Mouse (Mus musculus): Measurements from ENCODE around the gene Rras. TPM values are rescaled to one million over a fixed set of nuclear protein-coding genes. Genes with fewer than 3 reads are reported as not detected.

Rras gene
- total and polyA plus RNA-seq, 3 experiments, result 5.0 to 24.1 TPM; not detected in 1

DNA sequence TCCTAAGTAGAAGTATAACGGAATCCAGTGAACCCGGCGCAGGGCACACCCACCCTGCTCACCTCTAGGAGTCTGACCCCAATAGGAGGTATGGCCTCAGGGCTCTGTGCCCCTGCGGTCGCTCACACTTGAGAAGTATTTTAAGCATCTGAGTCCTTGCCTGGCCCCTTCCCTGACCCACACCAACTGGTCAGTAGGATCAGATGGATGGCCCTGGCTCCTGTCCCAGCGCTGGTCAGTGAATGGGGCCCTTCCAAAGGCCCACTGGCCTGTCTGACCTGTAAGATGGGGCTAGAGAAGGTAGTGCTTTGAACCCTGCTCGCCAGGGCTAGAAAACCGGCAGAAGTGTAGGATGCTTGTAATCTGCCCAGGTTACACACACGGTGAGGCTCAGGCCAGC, 23.1 kb downstream of the Rras start:
- Histone ChIP-seq H3K36me3 (ENCODE audit: control insufficient read depth in 1 of 2, insufficient read depth in 2 of 2, low read length in 2 of 2) (peaks cover 0 to 6% of the 10 kb centered on the region in 2 experiments; a peak in 2 of 4 replicates), H3K4me3 (ENCODE audit: control insufficient read depth in 1 of 2, insufficient read depth in 1 of 2, low read depth in 2 of 2, low read length in 2 of 2) (no peak overlapping the region), H3K27ac (ENCODE audit: control insufficient read depth, low read depth, low read length) (no peak overlapping the region), H3K27me3 (ENCODE audit: control insufficient read depth in 1 of 2, insufficient read depth in 2 of 2, low read length in 2 of 2) (no peaks in the 10 kb centered on the region), H3K9me3 (replicated peaks; ENCODE audit: insufficient read depth, low read length) (no peaks in the 10 kb centered on the region), H3K9ac (ENCODE audit: control insufficient read depth, low read depth, low read length, poor library complexity, severe bottlenecking) (no peak overlapping the region), H3K79me2 (ENCODE audit: control insufficient read depth, insufficient read depth, low read length, poor library complexity) (no peaks in the 10 kb centered on the region), H3K4me1 (ENCODE audit: control insufficient read depth in 1 of 2, insufficient read depth in 2 of 2, low read length in 2 of 2) (no peaks in the 10 kb centered on the region)
- no peak for DNase-seq (ENCODE audit: low read depth, low spot score)
- TF ChIP-seq UBTF (IDR thresholded peaks at IDR 0.05; ENCODE audit: borderline replicate concordance, insufficient read depth, low read depth, low read length), result no peak
- no peak for TF ChIP-seq MAFK (IDR thresholded peaks at IDR 0.05; ENCODE audit: borderline replicate concordance, low read depth, low read length)
- TF ChIP-seq SIN3A (IDR thresholded peaks at IDR 0.05; ENCODE audit: low read length), result no peak
- no peak for TF ChIP-seq MYC (IDR thresholded peaks at IDR 0.05; ENCODE audit: low read depth, low read length)
- TF ChIP-seq CTCF (IDR thresholded peaks at IDR 0.05 in 2 of 3, conservative IDR thresholded peaks at IDR 0.05 in 1 of 3; ENCODE audit: control insufficient read depth in 1 of 3, insufficient read depth in 1 of 3, low read depth in 2 of 3, low read length in 3 of 3, poor library complexity in 1 of 3, severe bottlenecking in 1 of 3), result no peak
- no peak for TF ChIP-seq EP300 (IDR thresholded peaks at IDR 0.05; ENCODE audit: low read depth in 1 of 2, low read length in 2 of 2)
- TF ChIP-seq ELF1 (IDR thresholded peaks at IDR 0.05; ENCODE audit: low read depth, low read length), result no peak
- TF ChIP-seq RAD21 (IDR thresholded peaks at IDR 0.05; ENCODE audit: low read depth, low read length), result no peak

DNA sequence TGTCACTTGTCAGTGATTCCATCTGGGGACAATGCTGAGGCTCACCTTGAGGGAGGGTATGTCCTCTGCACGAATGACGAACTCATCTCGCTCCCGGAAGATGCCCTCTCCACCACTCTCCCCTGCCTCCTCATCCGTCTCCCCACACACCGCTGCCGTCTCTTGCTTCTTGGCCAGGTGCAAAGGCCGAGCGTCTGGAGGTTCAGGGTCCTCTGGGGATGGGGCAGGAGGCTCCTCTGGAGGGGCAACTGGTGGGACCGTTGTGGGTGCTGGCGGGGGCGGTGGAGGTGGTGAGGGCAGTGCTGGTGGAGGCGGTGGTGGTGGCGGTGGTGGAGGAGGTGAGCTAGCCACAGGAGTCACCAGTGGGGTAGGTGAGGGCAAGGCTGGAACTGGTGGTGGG, 25.5 kb downstream of the Rras start:
- Histone ChIP-seq H3K27me3 (ENCODE audit: control insufficient read depth in 1 of 2, insufficient read depth in 2 of 2, low read length in 2 of 2) (no peaks in the 10 kb centered on the region), H3K27ac (ENCODE audit: control insufficient read depth, low read depth, low read length) (no peak overlapping the region), H3K4me1 (ENCODE audit: control insufficient read depth in 1 of 2, insufficient read depth in 2 of 2, low read length in 2 of 2) (no peaks in the 10 kb centered on the region), H3K79me2 (ENCODE audit: control insufficient read depth, insufficient read depth, low read length, poor library complexity) (no peaks in the 10 kb centered on the region), H3K4me3 (ENCODE audit: control insufficient read depth in 1 of 2, insufficient read depth in 1 of 2, low read depth in 2 of 2, low read length in 2 of 2) (no peak overlapping the region), H3K9ac (ENCODE audit: control insufficient read depth, low read depth, low read length, poor library complexity, severe bottlenecking) (no peak overlapping the region), H3K36me3 (ENCODE audit: control insufficient read depth in 1 of 2, insufficient read depth in 2 of 2, low read length in 2 of 2) (peaks cover 0 to 5% of the 10 kb centered on the region in 2 experiments; a peak in 2 of 4 replicates), H3K9me3 (replicated peaks; ENCODE audit: insufficient read depth, low read length) (no peaks in the 10 kb centered on the region)
- DNase-seq (ENCODE audit: low read depth, low spot score), result no peak
- TF ChIP-seq MYB (IDR thresholded peaks at IDR 0.05; ENCODE audit: low read depth, low read length), result no peak
- TF ChIP-seq CHD1 (IDR thresholded peaks at IDR 0.05; ENCODE audit: low read depth, low read length), result no peak
- TF ChIP-seq POLR2A (IDR thresholded peaks at IDR 0.05; ENCODE audit: control insufficient read depth in 1 of 2, insufficient read depth in 1 of 2, low read depth in 1 of 2, low read length in 2 of 2, poor library complexity in 1 of 2), result no peak
- TF ChIP-seq EP300 (IDR thresholded peaks at IDR 0.05; ENCODE audit: low read depth in 1 of 2, low read length in 2 of 2), result no peak
- no peak for TF ChIP-seq NELFE (IDR thresholded peaks at IDR 0.05; ENCODE audit: low read depth, low read length)
- no peak for TF ChIP-seq ZC3H11A (IDR thresholded peaks at IDR 0.05; ENCODE audit: low read depth, low read length)
- TF ChIP-seq MAFK (IDR thresholded peaks at IDR 0.05; ENCODE audit: borderline replicate concordance, low read depth, low read length), result no peak
- no peak for TF ChIP-seq ZNF384 (IDR thresholded peaks at IDR 0.05; ENCODE audit: low read depth, low read length)
- TF ChIP-seq GATA1 (IDR thresholded peaks at IDR 0.05; ENCODE audit: low read depth, low read length), result no peak
- no peak for TF ChIP-seq SIN3A (IDR thresholded peaks at IDR 0.05; ENCODE audit: low read length)
- no peak for TF ChIP-seq UBTF (IDR thresholded peaks at IDR 0.05; ENCODE audit: borderline replicate concordance, insufficient read depth, low read depth, low read length)
- TF ChIP-seq E2F4 (IDR thresholded peaks at IDR 0.05; ENCODE audit: borderline replicate concordance, low read depth, low read length), result no peak
- TF ChIP-seq NRF1 (IDR thresholded peaks at IDR 0.05; ENCODE audit: insufficient read depth, low read depth, low read length, poor library complexity, severe bottlenecking), result no peak
- no peak for TF ChIP-seq KAT2A (conservative IDR thresholded peaks at IDR 0.05; ENCODE audit: low read depth, low read length)
- TF ChIP-seq TBP (IDR thresholded peaks at IDR 0.05; ENCODE audit: low read depth, low read length), result no peak

Data from MEL (cell line).